Mouse (Mus musculus) CH12.LX (cell line): ENCODE measurements around the gene Anapc16.
A peak's percentile ranks its signal among the peaks of the same experiment; 100 is the strongest.

ENCODE experiments used
- BHLHE40 ChIP-seq: IDR thresholded peaks from 2 replicates; pipeline ENCODE4 v1.6.1; 2011; ENCODE audit warnings: mild to moderate bottlenecking, low read depth, low read length, improper control_type of control experiment
- CHD2 ChIP-seq: IDR thresholded peaks from 2 replicates; pipeline ENCODE4 v1.6.1; 2011; ENCODE audit warnings: low read length, improper control_type of control experiment
- CTCF ChIP-seq, 2 experiments: IDR thresholded peaks in 1 of 2; conservative IDR thresholded peaks in 1 of 2; 2 replicates each; pipeline ENCODE4 v1.5.1; 2011 to 2012; ENCODE audit warnings: low read depth in 2 of 2, low read length in 2 of 2, improper control_type of control experiment in 1 of 2, inconsistent platforms in 1 of 2, mild to moderate bottlenecking in 1 of 2, moderate library complexity in 1 of 2
- MAFK ChIP-seq: IDR thresholded peaks from 2 replicates; pipeline ENCODE4 v1.6.1; 2011; ENCODE audit warnings: low read length, improper control_type of control experiment; ENCODE audit not compliant: insufficient replicate concordance
- MAZ ChIP-seq: IDR thresholded peaks from 2 replicates; pipeline ENCODE4 v1.6.1; 2012; ENCODE audit warnings: low read depth, mild to moderate bottlenecking, inconsistent platforms, low read length, improper control_type of control experiment, moderate library complexity
- MEF2A ChIP-seq: IDR thresholded peaks from 2 replicates; pipeline ENCODE4 v1.6.1; 2014; ENCODE audit warnings: low read depth, mild to moderate bottlenecking, inconsistent platforms, low read length, improper control_type of control experiment, borderline replicate concordance
- POLR2A ChIP-seq: IDR thresholded peaks from 2 replicates; pipeline ENCODE4 v1.6.1; 2011; ENCODE audit warnings: low read depth, mild to moderate bottlenecking, improper control_type of control experiment, low read length
- RCOR1 ChIP-seq: conservative IDR thresholded peaks from 2 replicates; pipeline ENCODE4 v1.6.1; 2012; ENCODE audit warnings: low read depth, mild to moderate bottlenecking, inconsistent platforms, low read length, improper control_type of control experiment
- SMC3 ChIP-seq: IDR thresholded peaks from 2 replicates; pipeline ENCODE4 v1.6.1; 2011; ENCODE audit warnings: low read depth, low read length, improper control_type of control experiment
- TBP ChIP-seq: conservative IDR thresholded peaks from 2 replicates; pipeline ENCODE4 v1.6.1; 2011; ENCODE audit warnings: low read depth, low read length, improper control_type of control experiment
- USF1 ChIP-seq: IDR thresholded peaks from 2 replicates; pipeline ENCODE4 v1.6.1; 2014; ENCODE audit warnings: low read depth, mild to moderate bottlenecking, inconsistent platforms, low read length, improper control_type of control experiment
- ZKSCAN1 ChIP-seq: IDR thresholded peaks from 2 replicates; pipeline ENCODE4 v1.6.1; 2012; ENCODE audit warnings: low read depth, inconsistent platforms, low read length, improper control_type of control experiment, borderline replicate concordance
- ZNF384 ChIP-seq: IDR thresholded peaks from 2 replicates; pipeline ENCODE4 v1.6.1; 2012; ENCODE audit warnings: low read depth, low read length, improper control_type of control experiment, inconsistent platforms

- TF ChIP-seq CTCF (conservative IDR thresholded peaks at IDR 0.05 in 1 of 2, IDR thresholded peaks at IDR 0.05 in 1 of 2; ENCODE audit: low read depth in 2 of 2, low read length in 2 of 2) (no peak), SMC3 (no peak), CHD2 (0 out of 2 replicates have a peak, but pooled peaks have one; percentile 5), USF1 (no peak), MAZ (0 out of 2 replicates have a peak, but pooled peaks have one; percentile 39), MEF2A (peak; percentile 17; the same call in 1 of the 2 replicates), TBP (no peak), POLR2A (no peak), MAFK (no peak), ZKSCAN1 (no peak), BHLHE40 (no peak), RCOR1 (no peak), ZNF384 (peak; percentile 81)
These were observed 49.3 kb downstream of the Anapc16 start for GRCm38 (mm10) chr10:59953564-59954039.
